Mouse (Mus musculus) left cerebral cortex, postnatal 14 days (tissue): ENCODE measurements around the gene Fry. TPM values are rescaled to one million over a fixed set of nuclear protein-coding genes. Genes with fewer than 3 reads are reported as not detected.

ENCODE experiments used
- DNase-seq, 2 experiments: peaks; one replicate each; pipeline ENCODE4 v3.0.0; 2021 to 2022; ENCODE audit warnings: low spot score in 2 of 2, mixed read lengths in 1 of 2
- intact Hi-C: fragments of 180-260 bp; cut with DNase I; formaldehyde crosslinking; loops from one replicate; pipeline ENCODE4 v1.15.1; 2025
- total RNA-seq, 2 experiments: library from RNA; stranded (reverse); gene quantifications; 2 replicates each; pipeline ENCODE4 v1.2.3; 2021

The Fry gene
- total RNA-seq, 2 experiments from 2014 or later: 189 to 195 TPM

DNA sequence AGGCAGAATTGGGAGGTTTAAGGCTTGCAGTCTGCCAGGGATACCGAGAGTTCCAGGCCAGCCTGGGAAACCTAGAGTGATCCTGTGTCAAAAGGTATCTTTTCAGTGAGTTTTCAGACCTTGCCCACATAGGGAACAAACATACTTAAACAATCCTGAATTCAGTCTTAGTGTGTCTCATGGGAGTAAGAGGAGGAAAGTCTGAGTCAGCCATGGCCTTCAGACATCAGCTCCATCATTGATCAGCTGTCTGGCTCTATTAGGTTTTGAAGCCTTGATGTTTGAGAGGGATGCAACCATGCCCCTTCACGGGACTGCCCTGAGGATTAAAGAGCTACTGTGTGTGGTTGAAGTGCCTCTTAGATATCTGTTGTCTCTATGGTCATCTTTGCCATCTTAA, 232.7 kb downstream of the Fry start:
- intact Hi-C loops: no loop called here
- no peak for DNase-seq

DNA sequence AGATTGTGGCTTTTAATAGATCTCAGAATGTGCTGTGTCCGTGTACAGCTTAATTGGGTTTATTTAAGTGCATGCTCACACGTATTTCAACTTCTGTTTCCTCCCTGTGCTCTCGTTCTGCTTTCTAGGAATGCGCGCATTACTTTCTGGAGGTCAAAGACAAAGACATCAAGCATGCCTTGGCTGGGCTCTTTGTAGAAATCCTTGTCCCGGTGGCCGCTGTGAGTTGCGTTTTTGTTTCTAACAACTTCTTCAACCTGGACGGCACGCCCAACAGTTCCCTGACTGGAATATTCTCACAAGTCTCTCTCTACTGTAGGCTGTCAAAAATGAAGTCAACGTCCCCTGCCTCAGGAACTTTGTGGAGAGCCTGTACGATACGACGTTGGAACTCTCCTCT, 240.2 kb downstream of the Fry start:
- intact Hi-C loops: no loop called here
- DNase-seq: no peak

DNA sequence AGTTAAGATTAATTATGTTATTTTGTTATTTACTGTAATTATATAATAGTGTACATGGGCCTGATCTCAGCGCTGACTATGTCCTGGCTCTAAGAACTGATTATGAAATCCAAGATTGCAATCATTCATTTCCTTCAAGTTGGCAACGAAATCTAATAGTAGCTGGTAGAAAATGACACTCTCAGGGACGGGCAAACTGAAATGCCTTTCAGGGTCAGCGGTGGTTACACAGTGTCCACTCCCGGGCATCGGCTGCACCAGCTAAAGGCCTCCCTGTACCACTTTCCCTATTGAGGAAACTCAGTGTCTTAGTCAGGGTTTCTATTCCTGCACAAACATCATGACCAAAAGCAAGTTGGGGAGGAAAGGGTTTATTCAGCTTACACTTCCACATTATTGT, 243.8 kb downstream of the Fry start:
- no peak for DNase-seq
- intact Hi-C loops: loop anchor here (10.0 kb wide), 1 partner anchor 187 kb away; no protein-coding TSS in a partner anchor

DNA sequence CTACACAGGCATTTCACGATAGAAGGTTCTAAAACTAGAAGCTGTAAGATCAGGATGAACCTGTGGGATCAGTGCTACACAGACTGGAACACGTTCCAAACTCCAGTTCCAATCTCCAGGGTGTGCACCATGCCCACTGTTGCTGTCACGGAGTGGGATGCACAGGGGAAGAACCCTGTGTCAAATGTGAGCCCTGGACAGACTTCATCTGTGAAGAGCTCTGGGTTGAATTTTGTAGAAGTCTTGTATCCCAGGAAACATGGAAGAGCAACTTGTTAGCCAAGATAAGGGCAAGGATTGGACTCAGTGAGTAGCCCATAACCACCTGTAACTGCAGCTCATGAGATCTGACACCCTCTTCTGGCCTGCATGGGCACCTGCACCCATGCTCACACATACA, 246.2 kb downstream of the Fry start:
- intact Hi-C loops: loop anchor here (10.0 kb wide), 1 partner anchor 190 kb away; no protein-coding TSS in a partner anchor
- no peak for DNase-seq

DNA sequence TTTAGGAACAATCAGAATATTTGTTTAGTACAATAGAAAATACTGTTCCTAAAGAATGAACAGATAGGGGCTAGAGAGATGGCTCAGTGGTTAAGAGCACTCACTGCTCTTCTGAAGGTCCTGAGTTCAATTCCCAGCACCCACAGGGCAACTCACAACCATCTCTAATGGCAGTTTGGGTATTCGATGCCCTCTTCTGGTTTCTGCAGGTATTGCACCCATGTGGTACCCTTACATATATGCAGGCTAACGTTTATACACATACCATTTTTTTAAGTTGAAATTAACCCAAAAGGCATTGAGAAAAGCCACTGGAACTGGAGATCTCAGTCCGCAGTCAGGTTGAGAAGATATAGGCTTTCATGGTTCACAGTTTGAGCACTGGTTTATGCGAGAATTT, 248.6 kb downstream of the Fry start:
- DNase-seq: no peak
- intact Hi-C loops: loop anchor here (10.0 kb wide), 1 partner anchor 192 kb away; no protein-coding TSS in a partner anchor

DNA sequence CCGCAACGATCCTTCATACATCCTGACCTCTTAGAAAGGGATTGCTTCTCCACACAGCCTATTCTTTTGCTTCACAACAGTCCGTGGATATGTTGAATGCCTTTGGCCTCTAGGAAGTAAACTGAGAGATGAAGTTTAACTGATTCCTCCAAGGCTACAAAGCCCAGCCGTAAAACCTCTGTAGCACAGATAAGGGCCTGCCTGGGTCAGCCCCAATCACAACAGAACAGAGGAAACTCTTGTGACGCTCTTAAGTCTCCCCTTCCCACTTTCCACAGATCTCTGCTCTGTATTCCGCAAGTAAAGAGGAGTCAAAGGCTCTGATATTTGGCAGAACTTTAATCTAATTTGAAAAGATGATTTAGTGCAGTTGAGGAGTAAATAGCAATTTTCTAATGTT, 251.8 kb downstream of the Fry start:
- intact Hi-C loops: no loop called here
- no peak for DNase-seq

DNA sequence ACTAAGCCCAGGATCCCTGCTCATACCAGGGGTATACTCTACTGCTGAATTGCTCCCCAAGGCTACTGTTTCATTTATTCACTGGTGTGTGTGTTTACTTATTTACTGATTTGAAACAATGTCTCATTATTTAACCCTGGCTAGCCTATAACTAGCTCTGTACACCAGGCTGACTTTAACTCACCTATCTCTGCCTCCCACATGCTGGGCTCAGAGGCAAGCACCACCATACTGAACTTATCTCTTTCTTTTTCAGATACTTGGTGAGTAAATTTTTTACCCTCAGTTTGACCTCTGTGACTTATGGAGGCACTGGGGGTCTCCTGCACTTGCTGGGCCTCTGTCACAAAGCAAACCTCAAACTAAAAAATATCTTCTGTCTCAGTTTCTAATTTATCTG, 252.4 kb downstream of the Fry start:
- intact Hi-C loops: no loop called here
- DNase-seq: no peak

DNA sequence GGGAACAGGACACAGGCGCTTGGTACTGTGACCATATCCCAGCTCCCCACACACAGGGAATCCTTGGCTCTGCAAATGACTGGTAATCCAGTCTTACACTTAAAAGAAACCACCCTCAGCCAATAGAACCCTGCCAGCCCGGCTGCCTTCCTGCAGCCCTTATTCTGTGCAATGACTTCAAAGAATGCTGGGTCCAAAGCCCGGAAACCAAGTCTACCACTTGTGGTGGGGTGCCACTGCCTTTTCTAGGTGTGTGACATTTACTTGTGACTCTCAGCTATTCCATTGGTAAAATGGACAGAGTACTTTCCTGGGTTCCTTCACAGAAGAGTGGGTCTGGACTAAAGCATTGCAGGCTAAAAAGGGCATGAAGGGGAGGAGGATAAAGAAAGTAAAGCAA, 254.5 kb downstream of the Fry start:
- intact Hi-C loops: no loop called here

DNA sequence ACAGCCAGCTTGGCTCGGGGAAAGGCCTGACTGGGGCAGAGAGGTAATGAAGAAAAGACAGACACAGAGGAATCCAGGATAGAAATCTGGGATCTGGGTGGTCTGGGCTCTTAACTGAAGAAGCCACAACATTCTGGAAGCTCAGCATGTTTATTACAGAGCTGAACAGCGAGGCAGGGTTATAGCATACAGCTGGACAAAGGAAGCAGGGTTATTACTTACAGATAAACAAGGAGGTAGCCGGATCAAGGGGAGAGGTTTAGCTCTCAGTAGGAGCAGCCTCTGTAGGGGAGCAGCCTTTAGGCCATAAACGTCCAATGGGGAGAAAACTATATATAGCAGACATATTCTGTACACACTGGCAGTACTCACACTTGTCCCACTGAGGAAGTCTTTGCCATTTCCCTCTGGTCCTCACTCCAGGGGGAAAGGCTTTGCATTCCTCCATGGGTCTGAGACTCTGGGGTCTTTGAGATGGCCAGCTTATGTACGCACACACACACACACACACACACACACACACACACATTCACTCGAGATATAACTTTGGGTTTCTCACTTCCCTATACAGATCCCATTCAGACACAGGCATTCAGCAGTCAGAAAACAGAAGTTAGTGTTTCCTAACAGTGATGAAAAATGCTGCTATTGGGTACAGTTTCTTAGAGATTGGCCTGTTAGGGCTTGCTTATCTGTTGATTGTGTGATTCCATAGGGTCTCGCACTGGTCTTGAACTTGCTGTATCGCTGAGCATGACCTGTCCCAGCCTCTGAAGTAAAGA, 256.5 kb downstream of the Fry start:
- DNase-seq: no peak
- intact Hi-C loops: no loop called here

More for the DNA sequence above, 254.5 kb downstream of the Fry start:
- no peak for DNase-seq

DNA sequence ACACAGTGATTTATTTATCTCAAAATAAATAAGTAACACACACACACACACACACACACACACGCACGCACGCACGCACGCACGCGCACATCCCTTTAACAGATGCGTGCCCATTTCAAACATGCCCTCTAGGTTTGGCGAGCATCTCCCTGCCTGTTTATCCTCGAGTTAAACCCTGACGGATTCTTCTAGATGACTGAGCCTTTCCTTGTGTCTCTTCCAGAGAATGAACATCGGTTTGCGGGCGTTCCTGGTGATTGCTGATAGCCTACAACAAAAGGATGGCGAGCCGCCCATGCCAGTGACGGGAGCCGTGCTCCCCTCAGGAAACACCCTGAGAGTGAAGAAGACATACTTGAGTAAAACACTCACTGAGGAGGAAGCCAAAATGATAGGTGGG, 260.1 kb downstream of the Fry start:
- intact Hi-C loops: no loop called here
- no peak for DNase-seq

DNA sequence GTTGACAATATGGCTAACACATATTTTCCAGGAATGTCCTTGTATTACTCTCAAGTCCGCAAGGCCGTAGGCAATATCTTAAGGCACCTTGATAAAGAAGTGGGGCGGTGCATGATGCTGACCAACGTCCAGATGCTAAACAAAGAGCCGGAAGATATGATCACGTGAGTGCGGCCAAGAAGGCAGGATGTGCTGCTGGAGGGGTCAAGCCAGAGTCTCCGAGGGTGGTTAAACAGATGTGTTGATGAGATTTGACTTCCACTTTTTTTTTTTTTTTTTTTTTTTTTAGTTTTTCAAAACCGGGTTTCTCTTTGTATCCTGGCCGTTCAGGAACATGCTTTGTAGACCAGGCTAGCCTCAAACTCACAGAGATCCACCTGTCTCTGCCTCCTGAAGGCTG, 262.3 kb downstream of the Fry start:
- intact Hi-C loops: no loop called here
- no peak for DNase-seq

DNA sequence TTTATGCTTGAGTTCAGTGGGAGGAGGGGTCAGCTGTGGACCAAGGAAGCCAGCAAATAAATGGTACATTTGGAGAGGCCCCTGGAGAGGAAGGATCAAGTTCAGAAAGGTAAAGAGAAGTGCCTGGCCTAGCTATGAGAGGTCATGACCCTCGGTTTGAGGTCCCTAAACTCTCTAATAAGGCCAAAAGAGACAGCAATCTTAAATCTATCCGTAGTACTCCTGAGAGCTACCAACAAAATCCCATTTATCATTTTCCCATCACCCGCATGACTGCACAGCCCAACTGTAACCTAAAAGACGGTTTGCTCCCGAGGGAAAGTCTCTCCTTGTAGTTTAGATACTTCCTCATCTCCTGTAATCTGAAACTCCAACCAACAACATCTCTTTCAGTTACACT, 264.0 kb downstream of the Fry start:
- no peak for DNase-seq
- intact Hi-C loops: no loop called here

DNA sequence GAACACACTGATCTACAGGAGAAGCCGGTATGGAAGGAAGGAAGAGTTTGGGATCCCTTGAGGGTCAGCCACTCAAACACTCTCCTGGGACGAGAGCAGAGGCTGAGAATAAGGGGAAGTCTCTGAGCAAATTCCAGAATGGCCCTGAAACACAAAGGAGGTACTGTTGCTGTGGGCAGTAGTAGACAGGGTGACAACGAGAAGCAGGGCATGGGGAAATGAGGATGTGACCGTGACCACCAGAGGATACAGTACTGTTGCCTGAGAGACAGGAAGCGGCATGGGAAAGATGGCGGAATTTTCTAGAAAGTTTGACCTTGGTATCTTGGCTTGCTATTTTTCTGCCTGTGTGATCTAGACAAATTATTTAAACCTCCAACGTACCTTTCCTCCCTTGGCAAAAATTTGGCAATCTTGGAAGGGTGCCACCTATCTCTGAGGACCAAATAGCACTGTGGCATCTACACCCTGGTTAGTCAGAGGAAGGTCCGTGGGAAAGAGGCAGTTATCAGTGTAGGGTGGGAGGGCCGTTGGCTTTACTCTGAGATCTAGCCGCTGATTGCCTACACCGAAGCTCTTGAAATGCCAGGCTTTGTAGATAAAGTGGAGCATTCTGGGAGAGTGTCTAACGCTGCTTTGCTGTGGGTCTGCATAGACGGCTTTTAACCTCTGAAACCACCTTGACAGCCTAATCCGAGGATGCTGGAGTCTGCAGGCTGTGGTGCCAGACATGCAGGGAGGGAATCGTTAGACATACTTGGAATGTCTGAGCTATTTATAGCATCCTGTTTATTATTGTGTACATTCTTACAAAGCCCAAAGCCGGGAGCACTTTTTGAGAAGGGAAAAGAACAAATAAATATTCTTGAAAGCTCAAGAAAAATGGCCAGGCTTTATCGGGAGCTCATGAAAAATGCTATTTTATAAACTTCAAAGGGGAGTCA, 266.1 kb downstream of the Fry start:
- intact Hi-C loops: no loop called here
- DNase-seq: no peak

DNA sequence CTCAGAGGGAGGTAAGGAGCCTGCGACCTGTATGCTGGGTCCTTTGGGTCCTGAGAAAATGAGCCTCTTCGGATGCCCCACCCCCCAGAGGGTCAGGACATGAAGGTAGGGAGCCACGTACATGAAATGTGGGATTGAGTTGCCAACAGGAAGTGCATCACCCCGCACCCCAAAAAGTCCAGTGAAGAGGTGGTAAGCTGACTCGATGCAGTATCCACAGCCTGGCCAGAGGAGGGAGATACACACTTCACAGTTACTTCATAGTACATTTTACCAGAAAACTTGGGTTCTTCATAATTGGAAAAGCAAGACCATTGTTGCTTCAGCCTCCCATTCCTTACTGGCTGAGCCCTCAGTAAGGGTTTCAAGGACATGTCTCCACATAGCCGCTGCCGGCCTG, 266.8 kb downstream of the Fry start:
- DNase-seq: no peak
- intact Hi-C loops: no loop called here

DNA sequence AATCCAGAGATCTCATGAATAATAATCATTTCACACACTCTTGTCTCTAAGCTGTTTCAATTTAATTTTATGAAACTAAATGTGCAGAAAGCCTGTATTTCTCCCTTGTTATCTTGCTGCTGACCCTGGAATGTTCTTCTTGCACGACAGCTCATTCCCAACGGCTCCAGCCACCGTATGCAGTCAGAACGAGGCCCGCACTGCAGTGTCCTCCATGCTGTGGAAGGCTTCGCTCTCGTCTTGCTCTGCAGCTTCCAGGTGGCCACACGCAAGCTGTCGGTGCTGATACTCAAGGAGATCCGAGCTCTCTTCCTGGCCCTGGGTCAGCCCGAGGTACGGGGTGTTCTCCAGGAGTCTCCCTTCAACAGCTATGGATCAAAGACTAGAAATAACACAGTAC, 270.2 kb downstream of the Fry start:
- intact Hi-C loops: no loop called here
- DNase-seq: no peak

DNA sequence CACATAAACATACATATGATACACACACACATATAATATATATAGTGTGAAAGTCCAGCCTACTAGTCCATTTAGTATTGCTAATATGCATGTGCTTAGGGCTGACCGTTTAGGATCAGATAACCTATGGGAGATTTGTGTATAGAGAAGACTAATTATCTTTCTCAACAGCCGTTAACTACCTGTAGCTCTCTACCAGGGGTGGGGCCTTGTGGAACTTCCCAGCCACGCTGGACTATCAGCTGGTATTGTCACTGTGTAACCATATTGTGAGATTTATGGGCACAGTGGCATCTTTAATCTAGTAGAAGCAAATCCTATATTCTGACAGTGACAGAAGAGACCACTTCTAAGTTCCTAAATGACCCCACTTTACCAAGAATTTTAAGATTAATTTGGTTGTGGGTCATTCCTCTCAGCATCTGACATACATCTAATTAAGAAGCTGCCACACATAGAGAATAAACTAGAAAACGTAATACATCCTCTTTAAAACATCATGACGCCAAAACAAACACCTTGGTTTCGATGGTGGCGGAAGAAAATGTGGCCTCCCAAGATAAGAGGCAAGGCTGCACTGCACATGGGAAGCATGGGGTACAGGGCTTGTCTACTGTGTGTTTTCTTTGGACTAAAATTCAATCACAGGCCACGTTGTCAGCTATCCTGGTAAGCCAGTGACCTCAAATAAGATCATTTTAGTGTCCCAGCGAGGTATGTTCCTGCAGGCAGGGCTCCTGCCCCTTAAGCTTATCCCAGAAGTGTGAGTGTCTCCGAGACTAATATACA, 271.3 kb downstream of the Fry start:
- DNase-seq: no peak
- intact Hi-C loops: no loop called here

DNA sequence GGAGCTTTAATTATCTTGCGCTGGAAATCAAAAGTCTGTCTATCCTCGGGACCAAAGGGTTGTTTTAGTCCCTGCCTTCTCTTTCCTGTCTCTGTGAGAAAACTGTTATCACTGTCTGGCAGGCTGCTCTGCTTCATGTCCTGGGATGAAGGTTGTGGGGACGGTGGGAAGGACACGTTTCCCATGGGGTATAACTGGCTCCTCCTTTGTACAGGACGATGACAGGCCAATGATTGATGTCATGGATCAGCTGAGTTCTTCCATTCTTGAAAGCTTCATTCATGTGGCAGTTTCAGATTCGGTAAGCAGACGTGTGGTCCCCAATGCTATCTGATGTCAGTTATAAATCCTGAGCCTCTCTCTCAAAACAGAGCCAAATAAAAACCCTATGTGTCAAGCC, 272.0 kb downstream of the Fry start:
- intact Hi-C loops: no loop called here

DNA sequence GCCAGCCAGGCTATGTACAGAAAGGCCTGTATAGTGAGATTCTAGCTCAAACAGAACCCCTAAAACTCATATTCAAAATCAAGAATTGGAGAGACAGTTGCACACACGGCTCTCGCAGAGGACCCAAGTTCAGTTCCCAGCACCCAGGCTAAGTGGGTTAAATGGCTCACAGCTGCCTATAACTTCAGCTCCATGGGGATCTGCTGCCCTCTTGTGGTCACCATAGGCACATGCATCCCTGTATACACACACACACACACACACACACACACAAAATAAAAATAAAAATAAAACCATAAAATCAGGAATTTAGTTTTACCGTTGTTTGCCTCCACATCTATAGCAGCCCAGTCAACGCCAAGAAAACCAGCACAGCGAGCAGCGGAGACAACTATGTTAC, 276.2 kb downstream of the Fry start:
- intact Hi-C loops: no loop called here
- DNase-seq: no peak

More for the DNA sequence above, 272.0 kb downstream of the Fry start:
- no peak for DNase-seq

DNA sequence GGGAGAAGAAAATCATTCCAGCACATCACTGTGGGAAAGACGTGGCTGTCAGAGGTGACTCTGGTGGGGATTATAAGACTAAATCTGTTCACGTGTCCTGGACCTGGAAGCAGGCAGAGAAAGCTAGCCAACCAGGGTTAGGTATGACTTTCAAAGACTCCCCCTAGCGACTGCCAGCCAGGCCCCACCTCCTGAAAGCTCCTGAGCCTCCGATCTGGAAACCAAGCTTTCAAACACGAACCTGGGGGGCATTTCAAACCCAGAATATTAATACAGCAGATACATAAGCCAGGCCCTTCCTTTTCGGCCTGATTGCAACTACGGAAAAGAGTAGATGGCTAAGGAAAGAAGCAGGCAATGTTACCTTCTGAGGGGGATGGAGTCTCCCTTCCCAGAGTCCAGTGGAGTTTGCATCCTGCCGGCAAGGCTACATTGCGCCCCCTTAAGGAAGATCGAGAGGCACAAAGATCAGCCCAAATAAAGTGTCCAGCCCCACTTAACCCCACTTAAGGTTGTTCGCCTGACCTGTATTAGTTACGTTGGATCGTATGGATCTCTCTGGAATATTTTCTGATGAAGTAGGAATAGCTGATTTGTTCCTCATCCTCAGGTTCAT, 284.5 kb downstream of the Fry start:
- no peak for DNase-seq
- intact Hi-C loops: no loop called here
